In the genomic region with DNA sequence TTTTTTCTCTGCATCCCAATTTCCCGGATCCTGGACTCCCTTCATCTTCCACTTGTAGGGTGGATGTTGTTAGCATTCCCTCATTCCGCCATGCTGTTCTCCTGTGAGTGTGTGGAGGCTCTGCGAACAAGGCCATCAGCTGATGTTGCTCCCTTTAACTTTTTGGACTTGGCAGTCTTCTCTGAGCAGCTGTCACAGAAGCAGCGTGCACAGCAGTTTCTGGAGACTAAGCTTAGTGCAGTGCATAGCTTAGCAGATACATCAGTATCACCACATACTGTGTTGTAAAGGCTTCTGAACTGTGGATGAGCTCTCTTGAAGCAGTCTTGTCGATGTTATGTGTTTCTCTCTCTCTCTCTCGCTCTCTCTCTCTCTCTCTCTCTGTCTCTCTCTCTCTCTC, we compare ENCODE assay signal across 25 mouse cellular contexts. TPM values are rescaled to one million over a fixed set of nuclear protein-coding genes. Genes with fewer than 3 reads are reported as not detected.
DNase-seq lines count a peak whose midpoint lies in the region; ATAC-seq and TF ChIP-seq lines count a peak whose summit lies in the region.
"Had no signal": no experiment of that assay in that cellular context is flagged by ENCODE, and none has a peak within 500 bp of the region (broad histone marks: within the 10 kb centered on the region; RNA-seq: fewer than 3 reads in every experiment).

No protein-coding gene starts in this region.

- DNase-seq in frontal cortex, postnatal 14 days (ENCODE audit: low spot score in 2 of 2), result no peak
- DNase-seq in lung, embryonic 14.5 days, result peak; percentile 89
- DNase-seq in lung, postnatal 25 days (ENCODE audit: low spot score), result no peak
- peak; percentile 65 for DNase-seq in brain, adult 2 months (ENCODE audit: low read depth, low spot score)
- DNase-seq in lung, postnatal 36 days, result peak; percentile 9
- no peak for DNase-seq in left cerebral cortex, adult 2 months (ENCODE audit: extremely low spot score in 1 of 2, low spot score in 2 of 2)
- DNase-seq in right cerebral cortex, postnatal 4 days, result no peak
- DNase-seq: adrenal gland, adult 8-10 months; adrenal gland, postnatal 25 days; cerebellum, adult 18-20 months; cerebellum, adult 9-10 months; cerebellum, postnatal 14 days; gastrocnemius, postnatal 25 days had no signal

- no peaks in the 10 kb centered on the region for H3K9me3 ChIP-seq in lung, embryonic 14.5 days (ENCODE audit: low read depth, low read length)
- H3K9me3 ChIP-seq: forebrain, embryonic 10.5 days; forebrain, embryonic 13.5 days; heart, embryonic 12.5 days; heart, embryonic 15.5 days; hindbrain, embryonic 10.5 days; hindbrain, embryonic 13.5 days had no signal

- H3K4me2 ChIP-seq in lung, embryonic 14.5 days, result no peak overlapping the region
- H3K4me2 ChIP-seq: forebrain, embryonic 13.5 days; heart, embryonic 12.5 days; heart, embryonic 15.5 days; hindbrain, embryonic 13.5 days had no signal

- TF ChIP-seq CTCF in lung, embryonic 14.5 days (IDR thresholded peaks at IDR 0.05; ENCODE audit: low read depth), result no peak
- TF ChIP-seq CTCF in left cerebral cortex, adult 2 months (IDR thresholded peaks at IDR 0.05), result no peak

- peak; percentile 76 for ATAC-seq in frontal cortex, adult (ENCODE audit: low TSS enrichment)
- ATAC-seq in lung, embryonic 14.5 days (ENCODE audit: insufficient read depth), result peak; percentile 77
- ATAC-seq: activated CD4-positive, CD25-positive, alpha-beta regulatory T cell, adult 4 months; forebrain, embryonic 13.5 days; forebrain, embryonic 16.5 days had no signal

- 0 out of 2 replicates have a peak, but pooled peaks cover 11% of the 10 kb centered on the region for H3K4me1 ChIP-seq in lung, embryonic 14.5 days (ENCODE audit: insufficient read depth)
- H3K4me1 ChIP-seq: forebrain, embryonic 10.5 days; forebrain, embryonic 13.5 days; hindbrain, embryonic 10.5 days; hindbrain, embryonic 13.5 days had no signal

- H3K4me3 ChIP-seq in lung, embryonic 14.5 days (ENCODE audit: low read depth, low read length), result no peak overlapping the region
- H3K4me3 ChIP-seq in left cerebral cortex, adult 2 months, result no peak overlapping the region
- H3K4me3 ChIP-seq: forebrain, embryonic 10.5 days; forebrain, embryonic 13.5 days; heart, embryonic 12.5 days; heart, embryonic 15.5 days; hindbrain, embryonic 10.5 days; hindbrain, embryonic 13.5 days had no signal

- H3K36me3 ChIP-seq in lung, embryonic 14.5 days (ENCODE audit: insufficient read depth), result peaks cover 20% of the 10 kb centered on the region; the same call in 1 of the 2 replicates
- H3K36me3 ChIP-seq: heart, embryonic 15.5 days had no signal

- H3K27me3 ChIP-seq in lung, embryonic 14.5 days (ENCODE audit: insufficient read depth, low read length), result no peaks in the 10 kb centered on the region
- H3K27me3 ChIP-seq: forebrain, embryonic 13.5 days; heart, embryonic 12.5 days; heart, embryonic 15.5 days; hindbrain, embryonic 13.5 days had no signal

- 62% methylated on average over 6 of the region's 6 CpGs for WGBS in lung, embryonic 14.5 days

- intact Hi-C loops in left cerebral cortex, adult 2 months (cut with DNase I), result no loop called here

- peak overlapping the region; percentile 65; the same call in 1 of the 2 replicates for H3K27ac ChIP-seq in lung, embryonic 14.5 days (ENCODE audit: low read depth)
- H3K27ac ChIP-seq in left cerebral cortex, adult 2 months, result no peak overlapping the region
- H3K27ac ChIP-seq: forebrain, embryonic 10.5 days; forebrain, embryonic 13.5 days; heart, embryonic 15.5 days; hindbrain, embryonic 10.5 days; hindbrain, embryonic 13.5 days had no signal

- H3K9ac ChIP-seq in lung, embryonic 14.5 days, result no peak overlapping the region
- H3K9ac ChIP-seq: forebrain, embryonic 13.5 days; heart, embryonic 12.5 days; heart, embryonic 15.5 days; hindbrain, embryonic 13.5 days had no signal

RNA-seq across cellular contexts. Expression of gene Kcnk13, which starts 25.1 kb away (rescaled TPM):
- 2.7 and 3.6 TPM in 2 replicates for polyA plus RNA-seq in lung, embryonic 14.5 days (2014; fragmentation: Nextera tagmentation; extraction: Ambion mirVana)
- total RNA-seq in left cerebral cortex, adult 2 months (2021), result 10 to 100 TPM in 1 of 2 experiments, 1 to 10 TPM in 1; 6.8 to 10.4 TPM
- polyA plus RNA-seq: activated CD4-positive, CD25-positive, alpha-beta regulatory T cell, adult 4 months had no signal

RNA-seq across cellular contexts. Expression of gene Tdp1, which starts 54.9 kb away (rescaled TPM):
- 74.8 and 82.9 TPM in 2 replicates for polyA plus RNA-seq in lung, embryonic 14.5 days (2014; fragmentation: Nextera tagmentation; extraction: Ambion mirVana)
- total RNA-seq in left cerebral cortex, adult 2 months (2021), result 10 to 100 TPM; 24.6 to 26.4 TPM

RNA-seq across cellular contexts. Expression of gene Efcab11, which starts 54.9 kb away (rescaled TPM):
- 22.1 and 22.8 TPM in 2 replicates for polyA plus RNA-seq in lung, embryonic 14.5 days (2014; fragmentation: Nextera tagmentation; extraction: Ambion mirVana)
- total RNA-seq in left cerebral cortex, adult 2 months (2021), result under 1 TPM; 0.26 to 0.34 TPM
- total RNA-seq: gastrocnemius, adult 8-10 months; gastrocnemius, postnatal 25 days; heart, adult 18-20 months; heart, postnatal 36 days had no signal

Comparison
In these comparisons a context has a peak if more than half of its experiments do, and no peak if none do; other contexts are left out.
1. DNase-seq: peak in lung, embryonic 14.5 days (single experiment), brain, adult 2 months (single experiment) and lung, postnatal 36 days (single experiment); none in frontal cortex, postnatal 14 days (0 of 2), lung, postnatal 25 days (single experiment), left cerebral cortex, adult 2 months (0 of 2) and right cerebral cortex, postnatal 4 days (single experiment).